ENCODE assay signal across 8 mouse cellular contexts in genomic region chr4:21766863-21767304, GRCm38 (mm10). TPM values are rescaled to one million over a fixed set of nuclear protein-coding genes. Genes with fewer than 3 reads are reported as not detected.
DNase-seq lines count a peak whose midpoint lies in the region; ATAC-seq lines count a peak whose summit lies in the region.

Gene Usp45, plus strand, starts transcription at chr4:21767156.
Gene Tstd3, minus strand, starts transcription at chr4:21767212.

- H3K27me3 ChIP-seq in hindbrain, embryonic 15.5 days = no peaks in the 10 kb centered on the region

- peak within 1 kb of the TSS; percentile 58 for H3K4me2 ChIP-seq in hindbrain, embryonic 15.5 days

- H3K36me3 ChIP-seq in hindbrain, embryonic 15.5 days = no peaks in the 10 kb centered on the region

- DNase-seq in R1 (ENCODE audit: low read depth, low spot score) = peak; percentile 78
- DNase-seq in cerebellum, postnatal 36 days = peak; percentile 85 to 87
- peak; percentile 79 to 92 for DNase-seq in frontal cortex, postnatal 36 days (ENCODE audit: low spot score in 2 of 2)
- DNase-seq in left cerebral cortex, adult 11 months (ENCODE audit: low spot score) = peak; percentile 81
- peak; percentile 90 for DNase-seq in lung, postnatal 36 days
- DNase-seq in retina, postnatal 1 day = peak; percentile 90
- DNase-seq in thymus, postnatal 4 days = peak; percentile 86

- peak; percentile 97 for ATAC-seq in hindbrain, embryonic 15.5 days (ENCODE audit: low FRiP score, low read depth)

- H3K4me3 ChIP-seq in hindbrain, embryonic 15.5 days = peak within 1 kb of the TSS; percentile 76

- H3K4me1 ChIP-seq in hindbrain, embryonic 15.5 days (replicated peaks) = peaks cover 5% of the 10 kb centered on the region; the same call in 1 of the 2 replicates

- WGBS in hindbrain, embryonic 15.5 days = under 1% methylated on average over 17 of the region's 17 CpGs

- H3K9me3 ChIP-seq in hindbrain, embryonic 15.5 days = no peaks in the 10 kb centered on the region

- peak within 1 kb of the TSS; percentile 75 for H3K9ac ChIP-seq in hindbrain, embryonic 15.5 days

- peak within 1 kb of the TSS; percentile 81 for H3K27ac ChIP-seq in hindbrain, embryonic 15.5 days (replicated peaks)

RNA-seq across cellular contexts. Expression of gene Usp45, which starts in this region (rescaled TPM):
- 6.3 and 6.9 TPM in 2 replicates for polyA plus RNA-seq in hindbrain, embryonic 15.5 days (2015; fragmentation: Nextera tagmentation; extraction: Ambion mirVana)

RNA-seq across cellular contexts. Expression of gene Tstd3, which starts in this region (rescaled TPM):
- polyA plus RNA-seq in hindbrain, embryonic 15.5 days (2015; fragmentation: Nextera tagmentation; extraction: Ambion mirVana) = 24.9 and 25.5 TPM in 2 replicates

Comparison
In these comparisons a context has a peak if more than half of its experiments do, and no peak if none do; other contexts are left out.
1. Peak in every context shown above with its lines: DNase-seq, ATAC-seq, H3K4me3 ChIP-seq and H3K27ac ChIP-seq.